Mouse (Mus musculus): ENCODE data around the gene Il12rb2.

Gene Il12rb2

GRCm38 (mm10) chr6:67375982-67376391 is at the start of gene Il12rb2:
Gene Il12rb2 (minus strand): TSS chr6:67376188.
- H3K36me3 ChIP-seq (ENCODE audit: control insufficient read depth, insufficient read depth, low read length, poor library complexity, severe bottlenecking) = no peaks in the 10 kb centered on the region

GRCm38 (mm10) chr6:67421761-67422160 is 45.8 kb upstream of the Il12rb2 start:
- DNase-seq (ENCODE audit: low read depth, low spot score) = no peak
- H3K27me3 ChIP-seq (ENCODE audit: control insufficient read depth, insufficient read depth, low read length, poor library complexity, severe bottlenecking) = no peaks in the 10 kb centered on the region
- H3K36me3 ChIP-seq (ENCODE audit: control insufficient read depth, insufficient read depth, low read length, poor library complexity, severe bottlenecking) = no peaks in the 10 kb centered on the region

More at GRCm38 (mm10) chr6:67375982-67376391, at the start of gene Il12rb2:
- DNase-seq (ENCODE audit: low read depth, low spot score) = peak; percentile 41
- no peaks in the 10 kb centered on the region for H3K27me3 ChIP-seq (ENCODE audit: control insufficient read depth, insufficient read depth, low read length, poor library complexity, severe bottlenecking)

GRCm38 (mm10) chr6:67416557-67416956 is 40.6 kb upstream of the Il12rb2 start:
- no peak for DNase-seq (ENCODE audit: low read depth, low spot score)
- H3K27me3 ChIP-seq (ENCODE audit: control insufficient read depth, insufficient read depth, low read length, poor library complexity, severe bottlenecking) = no peaks in the 10 kb centered on the region

GRCm38 (mm10) chr6:67415276-67415675 is 39.3 kb upstream of the Il12rb2 start:
- no peak for DNase-seq (ENCODE audit: low read depth, low spot score)
- Histone ChIP-seq H3K27me3 (ENCODE audit: control insufficient read depth, insufficient read depth, low read length, poor library complexity, severe bottlenecking) (no peaks in the 10 kb centered on the region), H3K36me3 (ENCODE audit: control insufficient read depth, insufficient read depth, low read length, poor library complexity, severe bottlenecking) (no peaks in the 10 kb centered on the region)

More at GRCm38 (mm10) chr6:67416557-67416956, 40.6 kb upstream of the Il12rb2 start:
- no peaks in the 10 kb centered on the region for H3K36me3 ChIP-seq (ENCODE audit: control insufficient read depth, insufficient read depth, low read length, poor library complexity, severe bottlenecking)

- no peaks in the 10 kb centered on the region for H3K36me3 ChIP-seq (ENCODE audit: control insufficient read depth, insufficient read depth, low read length, poor library complexity, severe bottlenecking)
- DNase-seq (ENCODE audit: low read depth, low spot score) = no peak
- H3K27me3 ChIP-seq (ENCODE audit: control insufficient read depth, insufficient read depth, low read length, poor library complexity, severe bottlenecking) = no peaks in the 10 kb centered on the region
Observed at GRCm38 (mm10) chr6:67413378-67413777, 37.4 kb upstream of the Il12rb2 start.

GRCm38 (mm10) chr6:67405281-67405682 is 29.3 kb upstream of the Il12rb2 start:
- no peak for DNase-seq (ENCODE audit: low read depth, low spot score)
- Histone ChIP-seq H3K36me3 (ENCODE audit: control insufficient read depth, insufficient read depth, low read length, poor library complexity, severe bottlenecking) (no peaks in the 10 kb centered on the region), H3K27me3 (ENCODE audit: control insufficient read depth, insufficient read depth, low read length, poor library complexity, severe bottlenecking) (no peaks in the 10 kb centered on the region)

GRCm38 (mm10) chr6:67399551-67399950 is 23.6 kb upstream of the Il12rb2 start:
- DNase-seq (ENCODE audit: low read depth, low spot score) = no peak
- no peaks in the 10 kb centered on the region for H3K36me3 ChIP-seq (ENCODE audit: control insufficient read depth, insufficient read depth, low read length, poor library complexity, severe bottlenecking)
- H3K27me3 ChIP-seq (ENCODE audit: control insufficient read depth, insufficient read depth, low read length, poor library complexity, severe bottlenecking) = no peaks in the 10 kb centered on the region

GRCm38 (mm10) chr6:67365785-67366184 is 10.2 kb downstream of the Il12rb2 start:
- H3K27me3 ChIP-seq (ENCODE audit: control insufficient read depth, insufficient read depth, low read length, poor library complexity, severe bottlenecking) = no peaks in the 10 kb centered on the region
- H3K36me3 ChIP-seq (ENCODE audit: control insufficient read depth, insufficient read depth, low read length, poor library complexity, severe bottlenecking) = no peaks in the 10 kb centered on the region
- no peak for DNase-seq (ENCODE audit: low read depth, low spot score)

GRCm38 (mm10) chr6:67348065-67348464 is 27.9 kb downstream of the Il12rb2 start:
- DNase-seq (ENCODE audit: low read depth, low spot score) = no peak
- H3K36me3 ChIP-seq (ENCODE audit: control insufficient read depth, insufficient read depth, low read length, poor library complexity, severe bottlenecking) = no peaks in the 10 kb centered on the region
- no peaks in the 10 kb centered on the region for H3K27me3 ChIP-seq (ENCODE audit: control insufficient read depth, insufficient read depth, low read length, poor library complexity, severe bottlenecking)

- no peak for DNase-seq (ENCODE audit: low read depth, low spot score)
- H3K27me3 ChIP-seq (ENCODE audit: control insufficient read depth, insufficient read depth, low read length, poor library complexity, severe bottlenecking) = no peaks in the 10 kb centered on the region
- H3K36me3 ChIP-seq (ENCODE audit: control insufficient read depth, insufficient read depth, low read length, poor library complexity, severe bottlenecking) = no peaks in the 10 kb centered on the region
Observed at GRCm38 (mm10) chr6:67339494-67339893, 36.5 kb downstream of the Il12rb2 start.

- Histone ChIP-seq H3K36me3 (ENCODE audit: control insufficient read depth, insufficient read depth, low read length, poor library complexity, severe bottlenecking) (no peaks in the 10 kb centered on the region), H3K27me3 (ENCODE audit: control insufficient read depth, insufficient read depth, low read length, poor library complexity, severe bottlenecking) (no peaks in the 10 kb centered on the region)
- DNase-seq (ENCODE audit: low read depth, low spot score) = no peak
Observed at GRCm38 (mm10) chr6:67337943-67338342, 38.0 kb downstream of the Il12rb2 start.

GRCm38 (mm10) chr6:67323788-67324187 is 52.2 kb downstream of the Il12rb2 start:
- DNase-seq (ENCODE audit: low read depth, low spot score) = no peak
- Histone ChIP-seq H3K36me3 (ENCODE audit: control insufficient read depth, insufficient read depth, low read length, poor library complexity, severe bottlenecking) (no peaks in the 10 kb centered on the region), H3K27me3 (ENCODE audit: control insufficient read depth, insufficient read depth, low read length, poor library complexity, severe bottlenecking) (no peaks in the 10 kb centered on the region)

- Histone ChIP-seq H3K27me3 (ENCODE audit: control insufficient read depth, insufficient read depth, low read length, poor library complexity, severe bottlenecking) (no peaks in the 10 kb centered on the region), H3K36me3 (ENCODE audit: control insufficient read depth, insufficient read depth, low read length, poor library complexity, severe bottlenecking) (no peaks in the 10 kb centered on the region)
- peak; percentile 33 for DNase-seq (ENCODE audit: low read depth, low spot score)
Observed at GRCm38 (mm10) chr6:67318451-67318850, 57.5 kb downstream of the Il12rb2 start.

- no peak for DNase-seq (ENCODE audit: low read depth, low spot score)
- H3K27me3 ChIP-seq (ENCODE audit: control insufficient read depth, insufficient read depth, low read length, poor library complexity, severe bottlenecking) = no peaks in the 10 kb centered on the region
- no peaks in the 10 kb centered on the region for H3K36me3 ChIP-seq (ENCODE audit: control insufficient read depth, insufficient read depth, low read length, poor library complexity, severe bottlenecking)
Observed at GRCm38 (mm10) chr6:67317827-67318338, 58.1 kb downstream of the Il12rb2 start.

- no peak for DNase-seq (ENCODE audit: low read depth, low spot score)
- H3K36me3 ChIP-seq (ENCODE audit: control insufficient read depth, insufficient read depth, low read length, poor library complexity, severe bottlenecking) = no peaks in the 10 kb centered on the region
- no peaks in the 10 kb centered on the region for H3K27me3 ChIP-seq (ENCODE audit: control insufficient read depth, insufficient read depth, low read length, poor library complexity, severe bottlenecking)
Observed at GRCm38 (mm10) chr6:67317068-67317467, 58.9 kb downstream of the Il12rb2 start.

GRCm38 (mm10) chr6:67314697-67315096 is 61.3 kb downstream of the Il12rb2 start:
- DNase-seq (ENCODE audit: low read depth, low spot score) = no peak
- no peaks in the 10 kb centered on the region for H3K36me3 ChIP-seq (ENCODE audit: control insufficient read depth, insufficient read depth, low read length, poor library complexity, severe bottlenecking)
- H3K27me3 ChIP-seq (ENCODE audit: control insufficient read depth, insufficient read depth, low read length, poor library complexity, severe bottlenecking) = no peaks in the 10 kb centered on the region
